Mouse (Mus musculus): ENCODE measurements around the gene Lrrc56. TPM values are rescaled to one million over a fixed set of nuclear protein-coding genes. Genes with fewer than 3 reads are reported as not detected.

The Lrrc56 gene
- 6.4 and 10.8 TPM in 2 replicates for total RNA-seq (2021)
- long read RNA-seq, partial matches to known transcripts: 0 of 2 reads
- long read RNA-seq, other reads (novel, unspliced or antisense): 1 of 2 reads

DNA sequence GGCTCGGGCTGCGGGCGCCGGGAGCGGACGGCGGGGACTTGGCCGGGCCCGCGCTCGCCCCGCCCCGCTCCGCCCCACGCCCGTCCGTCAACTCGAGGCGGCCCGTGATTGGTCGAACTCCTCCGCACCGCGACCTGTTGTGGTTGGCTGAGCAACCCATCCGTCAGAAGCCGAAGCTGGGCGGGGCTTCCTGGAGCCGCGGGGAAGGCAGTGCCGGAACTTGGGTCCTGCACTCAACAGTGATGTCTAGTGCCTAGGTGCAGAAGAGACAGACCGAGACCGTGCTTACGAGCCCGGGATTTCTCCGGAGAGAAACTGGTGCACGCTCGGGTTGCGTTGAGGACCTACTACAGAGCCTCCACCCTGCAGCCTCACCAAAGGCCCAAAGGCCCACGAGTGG lies at the start of gene Lrrc56, which contains the start of gene Hras:
TSS of gene Lrrc56 (plus strand) at position 210 of the 400 bp plus-strand sequence.
TSS of gene Hras (minus strand) at position 58 of the 400 bp plus-strand sequence.
- DNase-seq: peak; percentile 98

DNA sequence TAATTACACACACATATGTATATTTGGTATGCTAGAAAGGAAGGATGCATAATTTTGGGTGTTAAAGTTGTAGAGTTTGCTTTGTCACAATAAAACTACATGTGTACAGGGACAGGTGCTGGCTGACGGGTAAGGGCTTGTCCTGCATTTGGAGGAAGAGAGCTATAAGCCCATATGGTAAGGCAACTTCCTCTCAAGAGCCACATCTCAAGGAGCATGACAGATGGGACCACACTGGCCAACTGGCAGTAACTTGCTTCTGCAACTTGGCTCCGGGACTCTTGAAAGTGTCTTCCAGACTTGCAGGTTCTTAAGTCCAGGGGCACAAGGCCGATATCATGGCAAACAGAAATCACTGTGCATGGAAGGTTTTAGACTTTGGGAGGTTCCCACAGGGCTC lies 49.3 kb upstream of the Lrrc56 start:
- DNase-seq: no peak

- no peak for DNase-seq
Measured at GRCm38 (mm10) chr7:141145403-141145802, 48.6 kb upstream of the Lrrc56 start.

GRCm38 (mm10) chr7:141146043-141146595 lies 47.8 kb upstream of the Lrrc56 start:
- DNase-seq: no peak

- no peak for DNase-seq
Measured at GRCm38 (mm10) chr7:141147044-141147443, 46.9 kb upstream of the Lrrc56 start.

- DNase-seq: no peak
Measured at GRCm38 (mm10) chr7:141148639-141149038, 45.3 kb upstream of the Lrrc56 start.

- peak; percentile 21 for DNase-seq
Measured at GRCm38 (mm10) chr7:141155362-141155761, 38.6 kb upstream of the Lrrc56 start.

GRCm38 (mm10) chr7:141164397-141164796 lies 29.6 kb upstream of the Lrrc56 start:
- no peak for DNase-seq

GRCm38 (mm10) chr7:141164850-141165249 lies 29.1 kb upstream of the Lrrc56 start:
- DNase-seq: peak; percentile 42

GRCm38 (mm10) chr7:141167901-141168517 lies 25.9 kb upstream of the Lrrc56 start:
- peak; percentile 65 for DNase-seq

GRCm38 (mm10) chr7:141168518-141168953 lies 25.4 kb upstream of the Lrrc56 start:
- peak; percentile 74 for DNase-seq

- no peak for DNase-seq
Measured at GRCm38 (mm10) chr7:141169300-141169699, 24.7 kb upstream of the Lrrc56 start.

- no peak for DNase-seq
Measured at GRCm38 (mm10) chr7:141169866-141170265, 24.1 kb upstream of the Lrrc56 start.

- DNase-seq: peak; percentile 89
Measured at GRCm38 (mm10) chr7:141172116-141173006, 21.6 kb upstream of the Lrrc56 start, which contains the start of gene Rnh1. Gene Rnh1 (minus strand): TSS chr7:141172857.

- DNase-seq: no peak
Measured at GRCm38 (mm10) chr7:141173323-141173850, 20.6 kb upstream of the Lrrc56 start.

DNA sequence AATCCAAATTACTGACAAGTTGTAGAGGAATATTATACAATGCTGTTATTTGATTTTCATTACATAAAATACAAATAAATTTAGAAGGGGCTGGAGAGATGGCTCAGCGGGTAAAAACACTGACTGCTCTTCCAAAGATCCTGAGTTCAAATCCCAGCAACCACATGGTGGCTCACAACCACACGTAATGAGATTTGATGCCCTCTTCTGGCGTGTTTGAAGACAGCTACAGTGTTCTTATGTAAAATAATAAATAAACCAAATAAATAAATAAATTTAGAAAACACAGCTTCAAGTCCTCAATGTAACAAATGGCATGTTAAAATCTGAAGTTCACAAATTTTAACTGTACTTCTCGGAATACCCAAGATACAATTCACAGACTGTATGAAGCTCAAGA lies 18.9 kb upstream of the Lrrc56 start:
- DNase-seq: no peak

DNA sequence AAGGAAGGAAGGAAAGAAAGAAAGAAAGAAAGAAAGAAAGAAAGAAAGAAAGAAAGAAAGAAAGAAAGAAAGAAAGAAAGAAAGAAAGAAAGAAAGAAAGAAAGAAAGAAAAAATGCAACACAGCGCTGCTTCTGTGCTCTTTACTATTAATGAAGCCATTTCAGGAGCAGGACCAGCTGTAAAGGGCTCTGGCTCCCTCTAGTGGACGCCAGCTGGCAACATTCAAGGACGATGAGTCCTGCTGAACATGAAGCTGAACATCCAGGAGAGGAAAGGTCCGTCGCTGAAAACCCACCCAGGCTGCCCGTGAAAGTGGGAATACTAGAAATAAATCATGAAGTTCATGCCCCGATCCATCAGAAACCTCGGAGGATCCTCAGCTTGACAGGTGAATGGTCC lies 17.8 kb upstream of the Lrrc56 start:
- peak; percentile 88 for DNase-seq

- DNase-seq: no peak
Measured at GRCm38 (mm10) chr7:141188194-141188593, 5.8 kb upstream of the Lrrc56 start.

DNA sequence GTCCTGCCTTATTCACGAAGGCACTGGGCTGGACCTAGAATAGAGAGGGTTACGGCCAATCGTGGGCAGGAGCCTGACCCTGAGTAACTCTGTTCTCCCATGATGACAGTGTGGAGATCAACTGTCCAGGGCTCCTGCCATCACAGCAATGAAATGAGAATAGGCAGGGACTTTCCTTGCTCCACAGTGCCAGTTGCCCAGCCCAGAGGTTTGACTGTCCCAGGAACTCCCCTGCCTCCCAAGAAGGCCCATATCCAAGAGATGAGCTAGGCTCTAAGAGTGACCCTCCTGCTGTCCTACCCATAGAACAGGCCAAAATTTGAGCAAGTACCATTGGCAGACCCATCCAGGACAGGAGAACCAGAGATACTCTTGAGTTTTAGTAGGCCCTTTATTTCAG lies 5.2 kb upstream of the Lrrc56 start:
- DNase-seq: no peak

GRCm38 (mm10) chr7:141190220-141190619 lies 3.7 kb upstream of the Lrrc56 start:
- no peak for DNase-seq

DNA sequence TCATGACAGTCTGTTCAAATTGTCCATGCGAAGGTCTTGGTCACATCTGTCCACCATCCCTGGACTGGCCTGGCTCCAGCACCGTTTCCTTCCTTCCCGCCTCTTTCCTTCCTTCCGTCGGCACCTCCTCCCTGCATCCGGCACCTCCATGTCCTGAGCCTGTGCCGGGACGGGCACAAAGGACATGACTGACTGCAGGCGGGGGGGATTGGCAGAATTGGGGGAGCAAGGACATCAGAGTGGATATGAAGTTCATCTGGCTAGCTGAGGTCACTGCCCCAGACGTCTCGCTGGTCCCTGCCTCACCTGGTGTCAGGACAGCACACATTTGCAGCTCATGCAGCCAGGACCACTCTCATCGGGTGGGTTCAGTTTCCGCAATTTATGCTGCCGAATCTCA lies 2.9 kb upstream of the Lrrc56 start:
- no peak for DNase-seq

All from adrenal gland, postnatal 25 days (tissue).